Mouse (Mus musculus) heart, embryonic 11.5 days (tissue): Measurements from ENCODE around the gene Ubl4b. TPM values are rescaled to one million over a fixed set of nuclear protein-coding genes. Genes with fewer than 3 reads are reported as not detected.

Experiments
- ATAC-seq: fragments of 200-750 bp; cut with Nextera tagmentation; replicated peaks from 2 replicates; pipeline ENCODE4 v1.8.0; 2017; ENCODE audit warnings: moderate library complexity; ENCODE audit not compliant: insufficient number of reproducible peaks, low FRiP score, low TSS enrichment
- H3K27ac ChIP-seq: fragments of 300-500 bp; sonication (generic); 2 replicates; pipeline ENCODE4 v1.5.1; 2014; ENCODE audit warnings: mild to moderate bottlenecking, low read depth, low read length
- H3K27me3 ChIP-seq: fragments of 300-500 bp; sonication (generic); 2 replicates; pipeline ENCODE4 v1.6.1; 2014; ENCODE audit warnings: mild to moderate bottlenecking, low read length, mixed read lengths; ENCODE audit not compliant: control insufficient read depth, insufficient read depth
- H3K36me3 ChIP-seq: fragments of 300-500 bp; sonication (generic); 2 replicates; pipeline ENCODE4 v1.6.1; 2014; ENCODE audit warnings: mild to moderate bottlenecking, low read length, moderate library complexity, mixed read lengths; ENCODE audit not compliant: control insufficient read depth, insufficient read depth
- H3K4me1 ChIP-seq: fragments of 300-500 bp; sonication (generic); 2 replicates; pipeline ENCODE4 v1.6.1; 2014; ENCODE audit warnings: low read length; ENCODE audit not compliant: control insufficient read depth, insufficient read depth
- H3K4me2 ChIP-seq: fragments of 300-500 bp; sonication (generic); 2 replicates; pipeline ENCODE4 v1.6.1; 2014; ENCODE audit warnings: mild to moderate bottlenecking, moderate library complexity
- H3K4me3 ChIP-seq: fragments of 300-500 bp; sonication (generic); 2 replicates; pipeline ENCODE4 v1.5.1; 2014; ENCODE audit warnings: low read depth, low read length
- H3K9ac ChIP-seq: fragments of 300-500 bp; sonication (generic); 2 replicates; pipeline ENCODE4 v1.6.1; 2014; ENCODE audit warnings: mild to moderate bottlenecking, low read depth, low read length, moderate library complexity
- H3K9me3 ChIP-seq: fragments of 300-500 bp; sonication (generic); replicated peaks from 2 replicates; pipeline ENCODE4 v1.6.1; 2016; ENCODE audit warnings: low read length; ENCODE audit not compliant: control insufficient read depth
- WGBS: fragments of 180-500 bp; shearing (Covaris S2); extraction: QIAGEN DNeasy Blood & Tissue Kit; methylation state at CpG from one replicate; pipeline ENCODE4 v1.1.7; 2014; ENCODE audit not compliant: insufficient replicate concordance; 5-methylcytosine and 5-hydroxymethylcytosine counted together
- polyA plus RNA-seq: library from polyadenylated mRNA; unstranded; fragments of >200 nt; fragmentation: Nextera tagmentation; extraction: Ambion mirVana; gene quantifications from 2 replicates; pipeline ENCODE4 v1.2.1, GENCODE M21; 2014

Ubl4b gene
- polyA plus RNA-seq, 1 experiment from 2014 or later: not detected

- no peak; the same call in 1 of the 2 replicates for ATAC-seq
- Histone ChIP-seq H3K27ac (no peak overlapping the region), H3K36me3 (no peaks in the 10 kb centered on the region), H3K4me1 (peaks cover 11% of the 10 kb centered on the region; the same call in 1 of the 2 replicates), H3K9me3 (no peaks in the 10 kb centered on the region), H3K9ac (no peak overlapping the region), H3K27me3 (peaks cover 36% of the 10 kb centered on the region), H3K4me3 (no peak overlapping the region), H3K4me2 (no peak overlapping the region)
- 14% methylated on average over 3 of the region's 3 CpGs for WGBS
Measured at GRCm38 (mm10) chr3:107577810-107578390, 23.0 kb upstream of the Ubl4b start.

GRCm38 (mm10) chr3:107576807-107577206 is 21.9 kb upstream of the Ubl4b start:
- Histone ChIP-seq H3K27ac (no peak overlapping the region), H3K4me1 (peaks cover 8% of the 10 kb centered on the region; the same call in 1 of the 2 replicates), H3K27me3 (peaks cover 29% of the 10 kb centered on the region), H3K4me3 (no peak overlapping the region), H3K9ac (no peak overlapping the region), H3K36me3 (no peaks in the 10 kb centered on the region), H3K4me2 (no peak overlapping the region), H3K9me3 (no peaks in the 10 kb centered on the region)
- ATAC-seq: no peak
- 79% methylated on average over 3 of the region's 3 CpGs for WGBS

- WGBS: 53% methylated on average over 2 of the region's 2 CpGs
- no peaks in the 10 kb centered on the region for H3K9me3 ChIP-seq
- H3K27me3 ChIP-seq: peaks cover 6% of the 10 kb centered on the region; the same call in 1 of the 2 replicates
- no peaks in the 10 kb centered on the region for H3K36me3 ChIP-seq
- no peak overlapping the region for H3K27ac ChIP-seq
- H3K4me1 ChIP-seq: peaks cover 12% of the 10 kb centered on the region
- no peak overlapping the region for H3K4me3 ChIP-seq
- H3K9ac ChIP-seq: no peak overlapping the region
- no peak overlapping the region for H3K4me2 ChIP-seq
- no peak for ATAC-seq
Measured at GRCm38 (mm10) chr3:107571205-107571604, 16.3 kb upstream of the Ubl4b start.

GRCm38 (mm10) chr3:107568721-107569120 is 13.8 kb upstream of the Ubl4b start:
- WGBS: 21% methylated on average over 4 of the region's 4 CpGs
- Histone ChIP-seq H3K4me1 (peaks cover 24% of the 10 kb centered on the region), H3K4me2 (no peak overlapping the region), H3K36me3 (no peaks in the 10 kb centered on the region), H3K27ac (peak overlapping the region; percentile 12; the same call in 1 of the 2 replicates), H3K9me3 (no peaks in the 10 kb centered on the region), H3K9ac (no peak overlapping the region), H3K27me3 (peaks cover 6% of the 10 kb centered on the region; the same call in 1 of the 2 replicates), H3K4me3 (no peak overlapping the region)
- ATAC-seq: no peak

- Histone ChIP-seq H3K4me3 (no peak overlapping the region), H3K4me2 (no peak overlapping the region), H3K9ac (no peak overlapping the region), H3K36me3 (no peaks in the 10 kb centered on the region), H3K4me1 (peaks cover 29% of the 10 kb centered on the region), H3K27ac (no peak overlapping the region), H3K27me3 (peaks cover 6% of the 10 kb centered on the region; the same call in 1 of the 2 replicates), H3K9me3 (no peaks in the 10 kb centered on the region)
- 74% methylated on average over 7 of the region's 7 CpGs for WGBS
- ATAC-seq: no peak
Measured at GRCm38 (mm10) chr3:107567766-107568165, 12.9 kb upstream of the Ubl4b start.

- Histone ChIP-seq H3K4me3 (no peak overlapping the region), H3K27me3 (peaks cover 6% of the 10 kb centered on the region; the same call in 1 of the 2 replicates), H3K27ac (peak overlapping the region; percentile 36), H3K36me3 (no peaks in the 10 kb centered on the region), H3K4me2 (no peak overlapping the region), H3K9me3 (no peaks in the 10 kb centered on the region), H3K4me1 (peaks cover 37% of the 10 kb centered on the region), H3K9ac (peak overlapping the region; percentile 3)
- WGBS: 9% methylated on average over 3 of the region's 3 CpGs
- no peak for ATAC-seq
Measured at GRCm38 (mm10) chr3:107565331-107565730, 10.5 kb upstream of the Ubl4b start.

- no peak overlapping the region for H3K4me2 ChIP-seq
- peak overlapping the region; percentile 90 for H3K27ac ChIP-seq
- WGBS: 8% methylated on average over 4 of the region's 4 CpGs
- no peaks in the 10 kb centered on the region for H3K36me3 ChIP-seq
- no peaks in the 10 kb centered on the region for H3K9me3 ChIP-seq
- no peak overlapping the region for H3K4me3 ChIP-seq
- no peak overlapping the region for H3K9ac ChIP-seq
- peaks cover 35% of the 10 kb centered on the region for H3K4me1 ChIP-seq
- peaks cover 9% of the 10 kb centered on the region; the same call in 1 of the 2 replicates for H3K27me3 ChIP-seq
- peak; percentile 62 for ATAC-seq
Measured at GRCm38 (mm10) chr3:107563880-107564279, 9.0 kb upstream of the Ubl4b start.

GRCm38 (mm10) chr3:107562591-107562990 is 7.7 kb upstream of the Ubl4b start:
- WGBS: 84% methylated on average over 4 of the region's 4 CpGs
- H3K27me3 ChIP-seq: peaks cover 13% of the 10 kb centered on the region; the same call in 1 of the 2 replicates
- no peak overlapping the region for H3K4me2 ChIP-seq
- H3K9ac ChIP-seq: no peak overlapping the region
- no peak overlapping the region for H3K27ac ChIP-seq
- no peak overlapping the region for H3K4me3 ChIP-seq
- ATAC-seq: no peak
- no peaks in the 10 kb centered on the region for H3K36me3 ChIP-seq
- H3K9me3 ChIP-seq: no peaks in the 10 kb centered on the region
- peaks cover 25% of the 10 kb centered on the region for H3K4me1 ChIP-seq

- ATAC-seq: no peak
- 69% methylated on average over 2 of the region's 2 CpGs for WGBS
- H3K4me1 ChIP-seq: peaks cover 25% of the 10 kb centered on the region
Measured at GRCm38 (mm10) chr3:107562104-107562503, 7.2 kb upstream of the Ubl4b start.

More at GRCm38 (mm10) chr3:107562104-107562503, 7.2 kb upstream of the Ubl4b start:
- Histone ChIP-seq H3K36me3 (no peaks in the 10 kb centered on the region), H3K4me2 (no peak overlapping the region), H3K9ac (no peak overlapping the region), H3K27ac (no peak overlapping the region), H3K27me3 (peaks cover 15% of the 10 kb centered on the region; the same call in 1 of the 2 replicates), H3K9me3 (no peaks in the 10 kb centered on the region), H3K4me3 (no peak overlapping the region)
